Mouse (Mus musculus) kidney, postnatal 25 days (tissue): Measurements from ENCODE around the gene Syp.

ENCODE experiments used
- DNase-seq, 2 experiments: peaks; one replicate each; pipeline ENCODE4 v3.0.0; 2021; ENCODE audit warnings: mixed read lengths in 2 of 2

Gene Syp

GRCm38 (mm10) chrX:7664791-7665190, 26.5 kb downstream of the Syp start:
- DNase-seq, result no peak

- DNase-seq, result no peak
These were observed 27.6 kb downstream of the Syp start for GRCm38 (mm10) chrX:7665739-7666502.

- peak; percentile 68 to 79 for DNase-seq
These were observed 32.2 kb downstream of the Syp start for GRCm38 (mm10) chrX:7670390-7670881.

DNA sequence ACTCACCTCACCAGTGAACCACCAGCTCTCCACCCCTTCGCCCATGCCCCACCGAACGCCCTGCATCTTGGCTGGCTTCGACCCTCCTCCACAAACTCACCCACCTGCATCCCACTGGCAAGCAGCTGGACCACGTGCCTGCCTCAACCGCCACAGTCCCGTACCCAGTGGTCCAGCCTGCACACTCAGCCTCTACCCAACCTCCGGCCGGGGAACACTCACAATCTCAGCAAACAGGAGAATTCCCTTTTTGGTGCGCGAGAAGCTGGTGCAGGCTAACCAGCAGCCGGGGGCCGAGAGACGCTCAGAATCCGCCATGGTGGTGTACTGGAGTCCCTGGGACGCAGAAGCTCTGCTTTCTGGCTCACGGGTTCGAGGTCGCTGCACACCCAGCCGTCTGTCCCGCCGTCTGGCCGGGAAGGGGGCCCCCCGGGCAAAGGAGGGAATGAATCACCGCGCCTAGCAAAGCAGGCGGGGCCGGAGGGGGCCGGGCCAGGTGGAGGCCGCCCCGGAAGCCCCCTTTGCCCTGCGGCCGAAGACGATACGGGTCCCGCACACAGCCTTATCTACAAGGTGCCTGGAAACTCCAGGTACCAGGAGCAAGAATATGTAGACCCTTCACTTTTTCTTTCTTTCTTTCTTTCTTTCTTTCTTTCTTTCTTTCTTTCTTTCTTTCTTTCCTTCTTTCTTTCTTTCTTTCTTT, 32.8 kb downstream of the Syp start, which contains the start of gene Plp2:
TSS of gene Plp2 (minus strand) at position 470 of the 703 bp plus-strand sequence.
- DNase-seq, result peak; percentile 30 to 63

- DNase-seq, result peak in 1 of 2 experiments; percentile 57
These were observed 34.5 kb downstream of the Syp start for GRCm38 (mm10) chrX:7672739-7673138.

GRCm38 (mm10) chrX:7673578-7674281, 35.5 kb downstream of the Syp start:
- no peak for DNase-seq

GRCm38 (mm10) chrX:7674284-7675000, 36.2 kb downstream of the Syp start:
- DNase-seq, result peak in 1 of 2 experiments; percentile 68

DNA sequence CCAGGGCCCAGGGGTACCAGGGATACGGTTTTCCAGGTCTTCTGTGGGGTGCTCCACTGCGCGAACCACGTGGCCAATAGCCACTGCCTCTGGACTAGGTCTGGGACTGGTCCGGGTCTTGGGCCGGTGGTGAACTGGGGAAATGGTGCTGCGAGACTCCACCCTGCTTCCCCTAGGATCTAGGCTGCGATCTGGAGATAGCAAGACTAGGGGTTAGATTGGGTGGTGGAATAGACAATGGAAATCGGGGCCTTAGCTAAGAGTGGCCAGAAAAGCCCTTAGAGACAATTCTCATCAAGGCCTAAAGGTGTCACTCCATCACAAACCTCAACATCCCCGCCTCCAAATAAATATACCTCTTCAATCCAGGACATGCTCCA, 36.7 kb downstream of the Syp start:
- no peak for DNase-seq

GRCm38 (mm10) chrX:7678986-7679385, 40.7 kb downstream of the Syp start:
- DNase-seq, result no peak

- peak; percentile 93 to 95 for DNase-seq
These were observed 41.3 kb downstream of the Syp start for GRCm38 (mm10) chrX:7679405-7680056.

GRCm38 (mm10) chrX:7680057-7680412, 41.8 kb downstream of the Syp start:
- no peak for DNase-seq

DNA sequence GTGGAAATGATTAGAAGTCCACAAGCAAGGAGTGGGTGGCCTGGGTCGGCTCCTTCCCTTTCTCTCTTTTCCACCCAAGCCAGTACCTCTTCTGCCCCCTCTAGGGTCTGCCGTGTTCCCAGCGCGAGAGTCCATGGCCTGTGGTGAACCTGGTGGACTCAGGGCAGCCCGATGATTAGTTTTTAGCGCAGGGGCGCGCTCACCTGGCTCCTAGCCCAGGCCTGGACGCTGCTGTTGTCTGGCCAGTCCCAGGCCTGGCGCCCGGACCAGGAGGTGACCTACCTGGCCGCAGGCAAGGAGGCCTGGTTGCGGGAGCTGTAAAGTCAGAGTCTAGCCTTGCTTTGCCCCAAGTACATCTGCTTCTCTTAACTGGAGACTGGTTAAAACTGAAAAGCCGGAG, 42.6 kb downstream of the Syp start, which contains the start of gene Magix:
TSS of gene Magix (minus strand) at position 388 of the 400 bp plus-strand sequence.
- DNase-seq, result peak; percentile 68 to 87

- no peak for DNase-seq
These were observed 50.0 kb downstream of the Syp start for GRCm38 (mm10) chrX:7688321-7688720.

DNA sequence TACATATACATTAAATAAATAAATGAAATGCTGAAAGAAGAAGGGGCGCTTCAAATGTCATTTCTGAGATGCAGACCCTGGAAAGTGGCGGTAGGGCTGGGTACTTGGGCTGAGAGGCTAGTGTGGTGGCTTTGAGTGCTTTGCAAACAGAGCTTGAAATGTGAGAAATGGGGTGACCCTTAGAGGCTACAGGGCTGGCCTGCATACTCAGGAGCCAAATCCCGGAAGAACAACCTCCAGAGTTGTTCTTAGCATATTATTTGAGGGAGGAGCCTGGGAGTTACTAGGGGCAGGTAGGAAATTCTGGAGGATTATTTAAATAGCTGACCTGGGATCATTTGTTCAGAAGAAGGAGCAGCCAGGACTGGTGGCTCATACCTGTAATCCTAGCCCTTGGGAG, 52.2 kb downstream of the Syp start:
- DNase-seq, result no peak

DNA sequence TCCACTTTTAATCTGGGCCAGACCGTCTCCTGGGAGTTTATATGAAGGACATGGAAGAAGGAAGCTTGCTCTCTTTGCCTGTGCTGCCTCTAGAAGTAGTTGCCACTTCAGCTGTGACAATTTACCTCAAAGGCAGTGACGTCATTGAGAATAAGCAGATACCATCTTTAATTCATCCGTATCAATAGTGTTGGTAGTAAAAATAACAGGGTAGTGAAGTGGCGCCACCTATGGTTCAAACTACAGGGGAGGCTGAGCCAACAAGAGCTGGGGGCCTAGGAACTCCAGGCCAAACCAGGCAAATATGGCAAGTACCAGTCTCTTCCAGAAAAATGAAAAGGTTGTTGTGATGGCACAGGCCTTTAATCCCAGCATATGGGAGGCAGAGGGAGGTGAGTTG, 54.6 kb downstream of the Syp start:
- DNase-seq, result peak; percentile 52 to 60

- DNase-seq, result no peak
These were observed 58.2 kb downstream of the Syp start for GRCm38 (mm10) chrX:7696520-7696919.

DNA sequence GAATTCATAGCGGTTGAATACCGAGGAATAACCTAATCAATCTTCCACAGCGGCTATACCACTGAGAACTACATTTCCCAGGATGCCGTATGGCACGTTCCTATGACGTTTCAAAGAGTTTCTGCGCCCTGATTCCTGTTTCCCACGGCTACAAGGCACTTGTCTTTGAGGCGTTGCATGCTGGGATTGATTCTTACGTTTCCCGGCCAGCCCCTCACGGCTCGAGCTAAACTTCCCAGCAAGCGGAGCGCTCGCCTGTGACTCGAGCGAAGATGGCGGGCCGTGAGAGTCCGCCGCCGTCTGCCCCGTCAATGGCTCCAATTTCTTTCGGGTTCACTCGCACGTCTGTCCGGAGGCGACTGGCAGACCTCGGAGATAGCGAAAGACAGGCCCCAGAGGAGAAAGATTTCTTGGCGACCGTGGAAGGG, 58.7 kb downstream of the Syp start, which contains the start of gene Gpkow:
TSS of gene Gpkow (plus strand) at position 178 of the 428 bp plus-strand sequence.
- peak; percentile 85 to 94 for DNase-seq
